Mouse (Mus musculus) limb, embryonic 11.5 days (tissue): ENCODE measurements at regions not wholly inside any gene's neighbourhood (a gene's known extent, or its start where the extent isn't known, plus 50 kb on each side); places are given as distances from the start of the nearest gene placed in this dataset.

ENCODE experiments used
- ATAC-seq: fragments of 200-750 bp; cut with Nextera tagmentation; 2 replicates; pipeline ENCODE4 v1.8.0; 2017; ENCODE audit warnings: low read depth; ENCODE audit not compliant: insufficient number of reproducible peaks, low FRiP score, low TSS enrichment
- DNase-seq: peaks from one replicate; pipeline ENCODE4 v3.0.0-alpha.2; 2015; ENCODE audit warnings: low spot score
- H3K27ac ChIP-seq: fragments of 300-500 bp; sonication (generic); replicated peaks from 2 replicates; pipeline ENCODE4 v1.5.1; 2014; ENCODE audit warnings: low read depth, mild to moderate bottlenecking, low read length
- H3K27me3 ChIP-seq: fragments of 300-500 bp; sonication (generic); 2 replicates; pipeline ENCODE4 v1.6.1; 2014; ENCODE audit warnings: mild to moderate bottlenecking, low read length, mixed read lengths; ENCODE audit not compliant: control insufficient read depth, insufficient read depth
- H3K36me3 ChIP-seq: fragments of 300-500 bp; sonication (generic); 2 replicates; pipeline ENCODE4 v1.6.1; 2014; ENCODE audit warnings: mild to moderate bottlenecking, low read length, moderate library complexity, mixed read lengths; ENCODE audit not compliant: control insufficient read depth, insufficient read depth
- H3K4me1 ChIP-seq: fragments of 300-500 bp; sonication (generic); 2 replicates; pipeline ENCODE4 v1.6.1; 2014; ENCODE audit warnings: low read length, mixed read lengths; ENCODE audit not compliant: control insufficient read depth, insufficient read depth
- H3K4me2 ChIP-seq: fragments of 300-500 bp; sonication (generic); 2 replicates; pipeline ENCODE4 v1.6.1; 2014; ENCODE audit warnings: low read depth, mild to moderate bottlenecking, moderate library complexity; ENCODE audit not compliant: severe bottlenecking
- H3K4me3 ChIP-seq: fragments of 300-500 bp; sonication (generic); 2 replicates; pipeline ENCODE4 v1.5.1; 2014; ENCODE audit warnings: low read depth, low read length
- H3K9ac ChIP-seq: fragments of 300-500 bp; sonication (generic); 2 replicates; pipeline ENCODE4 v1.6.1; 2014; ENCODE audit warnings: mild to moderate bottlenecking, low read length
- H3K9me3 ChIP-seq: fragments of 300-500 bp; sonication (generic); 2 replicates; pipeline ENCODE4 v1.6.1; 2016; ENCODE audit warnings: low read length; ENCODE audit not compliant: control insufficient read depth
- WGBS: fragments of 180-500 bp; shearing (Covaris S2); extraction: QIAGEN DNeasy Blood & Tissue Kit; methylation state at CpG from one replicate; pipeline ENCODE4 v1.1.7; 2014; 5-methylcytosine and 5-hydroxymethylcytosine counted together

DNA sequence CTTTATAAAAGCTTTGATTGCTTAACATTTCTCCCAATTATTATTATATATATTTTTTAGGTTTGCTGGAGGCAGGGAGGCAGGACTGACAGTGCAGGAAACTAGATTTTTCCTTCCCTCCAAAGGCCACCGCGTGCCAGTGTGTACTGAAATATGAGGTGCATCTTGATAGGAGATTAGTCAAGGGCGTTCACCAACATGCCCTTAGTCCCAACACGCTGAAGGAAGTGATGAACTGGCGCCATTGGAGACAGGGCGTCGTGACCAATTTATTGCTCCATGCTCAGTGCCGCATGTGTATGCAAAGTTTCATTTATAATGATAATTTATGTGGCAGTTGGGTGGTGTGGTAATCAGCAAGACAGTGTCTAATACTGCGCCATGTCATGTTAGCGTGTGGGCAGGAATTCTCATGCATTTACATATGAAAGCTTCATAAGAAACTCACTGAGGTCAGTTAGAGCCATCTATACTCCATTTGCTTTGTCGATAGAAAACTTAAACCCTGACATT is 66.2 kb downstream of the Isl1 start:
- Histone ChIP-seq H3K9ac (no peak overlapping the region), H3K4me2 (no peak overlapping the region), H3K36me3 (no peaks in the 10 kb centered on the region), H3K4me1 (no peaks in the 10 kb centered on the region), H3K4me3 (no peak overlapping the region), H3K27ac (no peak overlapping the region), H3K9me3 (no peaks in the 10 kb centered on the region), H3K27me3 (no peaks in the 10 kb centered on the region)
- no peak for ATAC-seq
- WGBS: 84% methylated on average over 11 of the region's 11 CpGs
- no peak for DNase-seq

DNA sequence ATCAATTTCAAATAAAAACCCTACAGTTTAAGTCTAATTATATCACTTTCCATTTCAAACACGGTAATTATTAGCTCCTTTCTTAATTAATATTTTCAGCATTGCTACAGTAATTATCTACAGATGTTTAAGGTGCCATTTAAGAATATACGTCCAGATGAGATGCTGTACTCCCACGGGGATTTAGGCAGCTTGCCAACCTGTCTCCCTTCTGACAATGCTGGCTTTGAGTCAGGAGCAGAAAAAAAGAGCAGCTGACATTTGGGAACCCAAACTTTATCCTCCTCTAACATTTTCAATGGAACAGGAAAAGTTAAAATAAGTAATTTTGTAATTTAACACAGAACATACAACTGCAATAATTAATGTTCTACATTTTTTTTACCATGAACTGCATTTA is 94.4 kb downstream of the Isl1 start:
- WGBS: 18% methylated on average over 3 of the region's 3 CpGs
- DNase-seq (no peak), ATAC-seq (no peak)
- H3K9ac ChIP-seq: no peak overlapping the region
- no peak overlapping the region for H3K4me3 ChIP-seq
- H3K36me3 ChIP-seq: no peaks in the 10 kb centered on the region
- no peaks in the 10 kb centered on the region for H3K9me3 ChIP-seq
- no peak overlapping the region for H3K4me2 ChIP-seq
- no peaks in the 10 kb centered on the region for H3K27me3 ChIP-seq
- H3K27ac ChIP-seq: no peak overlapping the region
- no peaks in the 10 kb centered on the region for H3K4me1 ChIP-seq

DNA sequence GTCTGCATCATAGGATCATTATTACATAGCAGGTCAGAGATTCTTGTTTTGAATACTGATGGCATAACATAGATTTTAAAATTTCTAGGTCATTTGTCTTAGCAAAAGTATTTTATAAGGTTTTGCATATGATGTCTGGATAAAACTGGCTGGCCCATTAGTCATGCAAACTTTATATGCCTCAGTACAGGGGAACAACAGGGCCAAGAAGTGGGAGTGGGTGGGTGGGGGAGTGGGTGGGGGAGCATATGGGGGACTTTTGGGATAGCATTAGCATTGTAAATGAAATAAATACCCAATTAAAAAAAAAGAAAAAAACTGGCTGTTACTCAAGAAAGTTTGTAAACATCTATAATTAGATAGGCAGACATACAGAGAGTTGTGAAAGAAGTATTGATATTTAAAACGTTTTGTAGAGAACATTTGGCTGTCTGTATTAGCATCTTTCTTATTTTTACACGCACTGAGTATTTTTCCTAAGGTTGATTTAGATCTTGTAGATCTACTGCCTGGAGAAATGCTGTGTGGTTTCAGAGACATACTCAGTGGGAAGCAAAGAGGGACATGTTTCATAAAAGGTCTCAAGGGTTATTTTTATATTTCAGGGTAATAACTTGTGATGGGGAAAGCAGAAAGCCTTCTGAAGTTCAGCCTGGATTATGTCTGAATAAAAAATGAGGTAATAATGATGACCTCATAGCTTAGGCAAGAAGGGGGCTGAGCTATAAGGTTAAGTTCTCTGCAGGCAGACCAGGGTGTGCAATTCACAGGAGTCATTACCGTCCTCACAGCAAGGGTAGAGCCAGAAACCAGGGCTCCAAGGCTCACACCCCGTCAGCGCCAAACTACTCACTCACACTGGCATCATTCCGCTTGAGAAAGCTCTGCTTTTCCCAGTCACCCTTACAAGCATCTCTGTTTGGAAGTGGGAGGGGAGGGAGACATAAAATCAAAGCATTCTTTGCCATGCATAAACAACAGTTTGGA is 95.4 kb downstream of the Isl1 start:
- H3K4me3 ChIP-seq: no peak overlapping the region
- no peak overlapping the region for H3K27ac ChIP-seq
- H3K4me2 ChIP-seq: no peak overlapping the region
- no peak for ATAC-seq
- H3K9me3 ChIP-seq: no peaks in the 10 kb centered on the region
- no peaks in the 10 kb centered on the region for H3K27me3 ChIP-seq
- 23% methylated on average over 6 of the region's 6 CpGs for WGBS
- H3K4me1 ChIP-seq: no peaks in the 10 kb centered on the region
- DNase-seq: no peak
- no peaks in the 10 kb centered on the region for H3K36me3 ChIP-seq
- no peak overlapping the region for H3K9ac ChIP-seq

DNA sequence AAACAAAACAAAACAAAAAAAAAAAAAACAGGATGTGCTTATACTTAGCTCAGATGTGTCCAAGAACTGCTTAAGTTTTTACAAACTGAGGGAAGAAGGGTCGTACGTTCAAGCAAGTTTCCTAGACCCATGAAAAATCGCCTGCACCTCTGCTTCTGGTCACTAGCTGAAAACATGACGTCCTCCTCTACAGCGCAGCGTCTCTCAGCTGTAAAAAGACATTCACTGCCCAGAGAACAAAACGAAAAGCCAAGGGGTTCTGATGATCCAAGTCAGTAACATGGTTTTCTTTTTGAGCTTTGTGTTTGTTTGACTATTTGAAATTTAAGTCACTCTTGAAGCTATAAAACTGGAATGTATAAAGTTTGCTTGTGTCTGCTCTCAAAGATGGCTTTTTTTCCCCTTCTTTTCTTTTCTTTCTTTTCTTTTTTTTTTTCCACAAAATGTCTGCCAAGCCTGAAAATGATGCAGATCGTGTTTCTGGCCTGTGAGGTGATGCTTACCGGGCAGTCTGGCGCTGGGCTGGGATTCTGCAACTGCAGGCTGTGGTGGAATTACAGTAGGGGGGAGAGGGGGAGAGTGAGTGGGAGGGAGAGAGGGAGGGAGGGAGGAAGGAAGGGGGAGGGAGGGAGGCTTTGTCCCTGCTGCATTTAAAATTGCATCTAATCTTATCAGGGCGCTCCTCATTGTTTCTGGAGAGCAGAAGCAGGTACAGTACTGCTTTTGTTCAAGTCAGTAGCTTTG is 108.1 kb downstream of the Isl1 start:
- Histone ChIP-seq H3K4me3 (no peak overlapping the region), H3K4me2 (peak overlapping the region; percentile 33; the same call in 1 of the 2 replicates), H3K9me3 (no peaks in the 10 kb centered on the region), H3K9ac (0 out of 2 replicates have a peak overlapping the region, but pooled peaks have one; percentile 17), H3K36me3 (no peaks in the 10 kb centered on the region), H3K27me3 (no peaks in the 10 kb centered on the region), H3K4me1 (no peaks in the 10 kb centered on the region), H3K27ac (no peak overlapping the region; the same call in 1 of the 2 replicates)
- DNase-seq: peak; percentile 69
- ATAC-seq: peak; percentile 94
- WGBS: 7% methylated on average over 11 of the region's 11 CpGs

DNA sequence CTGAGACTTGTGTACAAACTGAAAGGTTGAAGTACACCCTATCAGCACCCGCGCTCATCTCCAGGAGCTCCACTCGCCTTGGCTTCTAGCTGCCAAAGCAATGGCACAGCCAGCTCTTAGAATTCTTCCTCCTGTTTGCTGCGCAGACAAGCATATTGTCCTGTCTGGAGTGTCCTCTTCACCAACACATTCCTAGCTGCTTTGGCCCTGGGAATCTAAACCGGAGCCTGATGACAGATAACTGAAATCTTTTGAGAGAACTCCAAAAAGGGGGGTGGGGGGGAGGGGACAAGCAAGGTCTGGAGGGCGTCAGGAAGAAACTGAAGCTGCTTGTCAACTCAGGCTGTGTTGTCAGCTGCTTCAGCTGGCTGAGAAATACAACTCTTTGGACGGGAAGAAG is 122.4 kb downstream of the Isl1 start:
- no peak overlapping the region for H3K9ac ChIP-seq
- no peak overlapping the region for H3K4me2 ChIP-seq
- no peaks in the 10 kb centered on the region for H3K36me3 ChIP-seq
- WGBS: 61% methylated on average over 7 of the region's 7 CpGs
- H3K27me3 ChIP-seq: no peaks in the 10 kb centered on the region
- no peaks in the 10 kb centered on the region for H3K4me1 ChIP-seq
- DNase-seq (no peak), ATAC-seq (no peak)
- no peak overlapping the region for H3K4me3 ChIP-seq
- no peaks in the 10 kb centered on the region for H3K9me3 ChIP-seq
- no peak overlapping the region for H3K27ac ChIP-seq

DNA sequence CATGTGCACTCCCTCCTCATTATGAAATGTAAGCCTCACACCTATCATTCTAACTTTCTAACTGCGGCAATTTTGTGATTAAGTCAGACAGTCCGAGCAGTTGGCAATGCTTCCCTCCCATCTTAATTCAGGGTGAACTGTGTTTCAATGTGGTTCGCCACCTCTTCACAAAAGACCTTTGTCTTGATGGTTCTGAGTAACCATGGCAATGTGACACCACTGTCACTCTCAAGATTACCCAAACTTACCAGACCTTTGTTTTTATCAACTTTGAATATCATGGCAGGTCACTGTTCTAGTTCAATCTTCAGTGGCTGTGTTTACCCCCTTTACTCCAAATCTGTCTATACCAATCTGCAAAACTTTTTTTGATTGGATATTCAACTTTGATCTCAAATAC is 131.7 kb downstream of the Isl1 start:
- Histone ChIP-seq H3K27me3 (no peaks in the 10 kb centered on the region), H3K9ac (no peak overlapping the region), H3K36me3 (no peaks in the 10 kb centered on the region), H3K4me3 (no peak overlapping the region), H3K9me3 (no peaks in the 10 kb centered on the region), H3K4me2 (no peak overlapping the region), H3K27ac (no peak overlapping the region), H3K4me1 (no peaks in the 10 kb centered on the region)
- ATAC-seq (no peak), DNase-seq (no peak)
- WGBS: 86% methylated on average over 3 of the region's 3 CpGs

DNA sequence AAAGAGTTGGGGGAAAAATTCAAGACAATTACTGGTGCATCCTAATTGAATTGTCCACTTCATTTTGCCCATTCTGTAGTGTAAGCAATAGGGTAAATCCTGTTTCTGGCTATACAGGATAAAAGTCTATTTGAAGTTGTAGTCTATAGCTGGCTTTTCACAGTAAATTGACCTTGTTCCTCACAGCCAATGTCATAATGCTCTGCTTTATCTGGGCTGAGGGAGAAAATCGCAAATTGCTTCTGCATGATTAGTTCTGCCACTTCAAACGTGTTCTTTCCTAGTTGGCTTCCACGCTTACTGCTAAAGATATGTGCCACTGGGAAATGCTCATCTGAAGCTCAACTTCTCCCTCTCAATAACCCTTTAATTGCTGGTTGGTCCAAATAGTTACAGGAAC is 134.5 kb downstream of the Isl1 start:
- WGBS: 33% methylated on average over 3 of the region's 3 CpGs
- H3K27me3 ChIP-seq: no peaks in the 10 kb centered on the region
- no peak overlapping the region for H3K4me3 ChIP-seq
- H3K4me2 ChIP-seq: no peak overlapping the region
- H3K9ac ChIP-seq: no peak overlapping the region
- no peaks in the 10 kb centered on the region for H3K4me1 ChIP-seq
- H3K27ac ChIP-seq: no peak overlapping the region
- no peaks in the 10 kb centered on the region for H3K36me3 ChIP-seq
- H3K9me3 ChIP-seq: no peaks in the 10 kb centered on the region
- ATAC-seq: no peak
- no peak for DNase-seq

DNA sequence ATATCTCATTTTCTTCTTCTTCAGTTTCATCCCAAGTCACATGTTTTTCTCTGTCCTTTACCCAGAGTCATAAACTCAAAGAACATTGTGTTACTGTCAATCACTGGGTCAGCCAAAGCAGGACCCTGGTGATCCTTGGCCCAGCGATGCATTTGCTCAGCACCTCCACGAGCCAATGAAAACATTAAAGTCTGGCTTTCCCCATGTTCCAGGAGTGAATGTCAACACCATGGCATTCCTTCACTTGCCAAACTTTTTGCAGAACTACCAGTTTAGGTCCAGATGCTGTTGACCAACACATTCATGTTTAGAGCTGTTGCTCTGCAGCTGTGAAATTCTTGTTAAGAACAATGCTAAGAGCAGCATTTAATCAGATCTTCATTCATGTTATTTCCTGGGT is 135.6 kb downstream of the Isl1 start:
- H3K4me2 ChIP-seq: no peak overlapping the region
- no peak for ATAC-seq
- no peak for DNase-seq
- no peak overlapping the region for H3K4me3 ChIP-seq
- H3K27ac ChIP-seq: no peak overlapping the region
- WGBS: 71% methylated on average over 2 of the region's 2 CpGs
- H3K36me3 ChIP-seq: no peaks in the 10 kb centered on the region
- H3K9ac ChIP-seq: no peak overlapping the region
- no peaks in the 10 kb centered on the region for H3K4me1 ChIP-seq
- H3K27me3 ChIP-seq: no peaks in the 10 kb centered on the region
- H3K9me3 ChIP-seq: no peaks in the 10 kb centered on the region
